Mouse (Mus musculus) neural tube, embryonic 11.5 days (tissue): ENCODE measurements around the gene Bean1. TPM values are rescaled to one million over a fixed set of nuclear protein-coding genes. Genes with fewer than 3 reads are reported as not detected.

Source experiments
- ATAC-seq: fragments of 200-750 bp; cut with Nextera tagmentation; 2 replicates; pipeline ENCODE4 v1.8.0; 2017; ENCODE audit warnings: moderate number of reproducible peaks, mild to moderate bottlenecking, moderate TSS enrichment, moderate library complexity; ENCODE audit not compliant: insufficient read depth, low FRiP score, low TSS enrichment
- DNase-seq: peaks from one replicate; pipeline ENCODE4 v3.0.0-alpha.2; 2015; ENCODE audit warnings: low spot score
- H3K27ac ChIP-seq: fragments of 300-500 bp; sonication (generic); 2 replicates; pipeline ENCODE4 v1.5.1; 2014; ENCODE audit warnings: low read depth, mild to moderate bottlenecking, low read length
- H3K27me3 ChIP-seq: fragments of 300-500 bp; sonication (generic); 2 replicates; pipeline ENCODE4 v1.6.1; 2014; ENCODE audit warnings: mild to moderate bottlenecking, low read length, mixed read lengths; ENCODE audit not compliant: control insufficient read depth, insufficient read depth
- H3K36me3 ChIP-seq: fragments of 300-500 bp; sonication (generic); 2 replicates; pipeline ENCODE4 v1.6.1; 2014; ENCODE audit warnings: mild to moderate bottlenecking, low read length, moderate library complexity, mixed read lengths; ENCODE audit not compliant: control insufficient read depth, insufficient read depth
- H3K4me1 ChIP-seq: fragments of 300-500 bp; sonication (generic); 2 replicates; pipeline ENCODE4 v1.6.1; 2014; ENCODE audit warnings: low read length, mixed read lengths; ENCODE audit not compliant: control insufficient read depth, insufficient read depth
- H3K4me2 ChIP-seq: fragments of 300-500 bp; sonication (generic); 2 replicates; pipeline ENCODE4 v1.6.1; 2014; ENCODE audit warnings: low read depth, mild to moderate bottlenecking, moderate library complexity
- H3K4me3 ChIP-seq: fragments of 300-500 bp; sonication (generic); 2 replicates; pipeline ENCODE4 v1.5.1; 2014; ENCODE audit warnings: low read depth, low read length
- H3K9ac ChIP-seq: fragments of 300-500 bp; sonication (generic); 2 replicates; pipeline ENCODE4 v1.6.1; 2014; ENCODE audit warnings: mild to moderate bottlenecking, low read length
- H3K9me3 ChIP-seq: fragments of 300-500 bp; sonication (generic); 2 replicates; pipeline ENCODE4 v1.6.1; 2016; ENCODE audit warnings: low read length; ENCODE audit not compliant: control insufficient read depth
- WGBS: fragments of 180-500 bp; shearing (Covaris S2); extraction: QIAGEN DNeasy Blood & Tissue Kit; methylation state at CpG from one replicate; pipeline ENCODE4 v1.1.7; 2014; 5-methylcytosine and 5-hydroxymethylcytosine counted together
- polyA plus RNA-seq: library from polyadenylated mRNA; unstranded; fragments of >200 nt; fragmentation: Nextera tagmentation; extraction: Ambion mirVana; gene quantifications from 2 replicates; pipeline ENCODE4 v1.2.1, GENCODE M21; 2014

Bean1 gene
- 1.7 and 2.1 TPM in 2 replicates for polyA plus RNA-seq

GRCm38 (mm10) chr8:104170118-104171049 lies at the start of gene Bean1:
Gene Bean1, plus strand, starts transcription at chr8:104170442.
- peak within 1 kb of the TSS; percentile 34; the same call in 1 of the 2 replicates for H3K27ac ChIP-seq
- H3K9ac ChIP-seq = peak within 1 kb of the TSS; percentile 79
- 1% methylated on average over 57 of the region's 87 CpGs for WGBS
- H3K4me2 ChIP-seq = peak within 1 kb of the TSS; percentile 97
- ATAC-seq (peak; percentile 81), DNase-seq (peak; percentile 63)
- H3K4me3 ChIP-seq = peak within 1 kb of the TSS; percentile 68
- H3K27me3 ChIP-seq = peaks cover 33% of the 10 kb centered on the region
- H3K36me3 ChIP-seq = no peaks in the 10 kb centered on the region
- H3K9me3 ChIP-seq = no peaks in the 10 kb centered on the region
- H3K4me1 ChIP-seq = peaks cover 2% of the 10 kb centered on the region; the same call in 1 of the 2 replicates

- no peak overlapping the region for H3K4me2 ChIP-seq
- 86% methylated on average over 12 of the region's 12 CpGs for WGBS
- H3K9ac ChIP-seq = no peak overlapping the region
- no peaks in the 10 kb centered on the region for H3K36me3 ChIP-seq
- H3K4me1 ChIP-seq = no peaks in the 10 kb centered on the region
- H3K4me3 ChIP-seq = no peak overlapping the region
- no peaks in the 10 kb centered on the region for H3K9me3 ChIP-seq
- ATAC-seq (no peak), DNase-seq (no peak)
- H3K27me3 ChIP-seq = no peaks in the 10 kb centered on the region
- no peak overlapping the region for H3K27ac ChIP-seq
Measured at GRCm38 (mm10) chr8:104121640-104122416, 48.4 kb upstream of the Bean1 start.

GRCm38 (mm10) chr8:104123080-104123657 lies 47.1 kb upstream of the Bean1 start:
- ATAC-seq (no peak), DNase-seq (no peak)
- H3K27ac ChIP-seq = no peak overlapping the region
- H3K9me3 ChIP-seq = no peaks in the 10 kb centered on the region
- no peaks in the 10 kb centered on the region for H3K4me1 ChIP-seq
- H3K9ac ChIP-seq = no peak overlapping the region
- no peaks in the 10 kb centered on the region for H3K36me3 ChIP-seq
- WGBS = 85% methylated on average over 2 of the region's 2 CpGs
- H3K4me2 ChIP-seq = no peak overlapping the region
- H3K27me3 ChIP-seq = no peaks in the 10 kb centered on the region
- H3K4me3 ChIP-seq = no peak overlapping the region

- Histone ChIP-seq H3K9me3 (no peaks in the 10 kb centered on the region), H3K36me3 (no peaks in the 10 kb centered on the region), H3K9ac (no peak overlapping the region), H3K4me3 (no peak overlapping the region), H3K27ac (no peak overlapping the region), H3K27me3 (no peaks in the 10 kb centered on the region), H3K4me1 (no peaks in the 10 kb centered on the region), H3K4me2 (no peak overlapping the region)
- DNase-seq (no peak), ATAC-seq (no peak)
- WGBS = 79% methylated on average over 5 of the region's 5 CpGs
Measured at GRCm38 (mm10) chr8:104124534-104124933, 45.7 kb upstream of the Bean1 start.

GRCm38 (mm10) chr8:104127160-104127883 lies 42.9 kb upstream of the Bean1 start:
- Histone ChIP-seq H3K4me3 (no peak overlapping the region), H3K4me1 (no peaks in the 10 kb centered on the region), H3K27me3 (no peaks in the 10 kb centered on the region), H3K9ac (no peak overlapping the region), H3K27ac (no peak overlapping the region), H3K9me3 (no peaks in the 10 kb centered on the region), H3K36me3 (no peaks in the 10 kb centered on the region), H3K4me2 (no peak overlapping the region)
- DNase-seq = no peak
- 77% methylated on average over 4 of the region's 4 CpGs for WGBS
- ATAC-seq = no peak

GRCm38 (mm10) chr8:104130916-104131315 lies 39.3 kb upstream of the Bean1 start:
- H3K27me3 ChIP-seq = no peaks in the 10 kb centered on the region
- H3K36me3 ChIP-seq = no peaks in the 10 kb centered on the region
- H3K4me3 ChIP-seq = no peak overlapping the region
- no peak overlapping the region for H3K4me2 ChIP-seq
- H3K9ac ChIP-seq = no peak overlapping the region
- H3K27ac ChIP-seq = no peak overlapping the region
- no peak for ATAC-seq
- DNase-seq = no peak
- no peaks in the 10 kb centered on the region for H3K4me1 ChIP-seq
- H3K9me3 ChIP-seq = no peaks in the 10 kb centered on the region
- 93% methylated on average over 9 of the region's 9 CpGs for WGBS

- no peak overlapping the region for H3K27ac ChIP-seq
- 92% methylated on average over 7 of the region's 7 CpGs for WGBS
- no peaks in the 10 kb centered on the region for H3K9me3 ChIP-seq
- DNase-seq (no peak), ATAC-seq (no peak)
- no peaks in the 10 kb centered on the region for H3K36me3 ChIP-seq
- no peaks in the 10 kb centered on the region for H3K27me3 ChIP-seq
- no peak overlapping the region for H3K4me2 ChIP-seq
- H3K4me3 ChIP-seq = no peak overlapping the region
- no peak overlapping the region for H3K9ac ChIP-seq
- no peaks in the 10 kb centered on the region for H3K4me1 ChIP-seq
Measured at GRCm38 (mm10) chr8:104131414-104131975, 38.7 kb upstream of the Bean1 start.

GRCm38 (mm10) chr8:104134521-104134920 lies 35.7 kb upstream of the Bean1 start:
- 88% methylated on average over 8 of the region's 8 CpGs for WGBS
- ATAC-seq (no peak), DNase-seq (no peak)
- no peaks in the 10 kb centered on the region for H3K36me3 ChIP-seq
- H3K27ac ChIP-seq = no peak overlapping the region
- no peak overlapping the region for H3K4me3 ChIP-seq
- H3K9ac ChIP-seq = no peak overlapping the region
- H3K4me1 ChIP-seq = no peaks in the 10 kb centered on the region
- no peak overlapping the region for H3K4me2 ChIP-seq
- no peaks in the 10 kb centered on the region for H3K9me3 ChIP-seq
- H3K27me3 ChIP-seq = no peaks in the 10 kb centered on the region
